Mouse (Mus musculus) neural tube, embryonic 15.5 days (tissue): ENCODE measurements around the gene Mov10l1. TPM values are rescaled to one million over a fixed set of nuclear protein-coding genes. Genes with fewer than 3 reads are reported as not detected.

ENCODE experiments used
- ATAC-seq: fragments of 200-750 bp; cut with Nextera tagmentation; 2 replicates; pipeline ENCODE4 v1.8.0; 2017; ENCODE audit warnings: mild to moderate bottlenecking, moderate TSS enrichment, moderate library complexity; ENCODE audit not compliant: low FRiP score
- H3K27ac ChIP-seq: fragments of 300-500 bp; sonication (generic); replicated peaks from 2 replicates; pipeline ENCODE4 v1.5.1; 2015; ENCODE audit warnings: mild to moderate bottlenecking, inconsistent platforms
- H3K27me3 ChIP-seq: fragments of 300-500 bp; sonication (generic); replicated peaks from 2 replicates; pipeline ENCODE4 v1.6.1; 2015; ENCODE audit warnings: inconsistent platforms
- H3K36me3 ChIP-seq: fragments of 300-500 bp; sonication (generic); 2 replicates; pipeline ENCODE4 v1.6.1; 2015; ENCODE audit warnings: inconsistent platforms
- H3K4me1 ChIP-seq: fragments of 300-500 bp; sonication (generic); 2 replicates; pipeline ENCODE4 v1.6.1; 2015; ENCODE audit warnings: inconsistent platforms
- H3K4me2 ChIP-seq: fragments of 300-500 bp; sonication (generic); 2 replicates; pipeline ENCODE4 v1.6.1; 2015; ENCODE audit warnings: inconsistent platforms, mild to moderate bottlenecking, moderate library complexity
- H3K4me3 ChIP-seq: fragments of 300-500 bp; sonication (generic); replicated peaks from 2 replicates; pipeline ENCODE4 v1.5.1; 2015; ENCODE audit warnings: mild to moderate bottlenecking, inconsistent platforms
- H3K9ac ChIP-seq: fragments of 300-500 bp; sonication (generic); replicated peaks from 2 replicates; pipeline ENCODE4 v1.6.1; 2015; ENCODE audit warnings: mild to moderate bottlenecking, inconsistent platforms
- H3K9me3 ChIP-seq: fragments of 300-500 bp; sonication (generic); replicated peaks from 2 replicates; pipeline ENCODE4 v1.6.1; 2016; ENCODE audit warnings: inconsistent platforms
- WGBS: fragments of 180-500 bp; shearing (Covaris S2); methylation state at CpG from one replicate; pipeline ENCODE4 v1.1.7; 2015; ENCODE audit warnings: mixed read lengths; 5-methylcytosine and 5-hydroxymethylcytosine counted together
- polyA plus RNA-seq: library from polyadenylated mRNA; unstranded; fragments of >200 nt; fragmentation: Nextera tagmentation; extraction: Ambion mirVana; gene quantifications from 2 replicates; pipeline ENCODE4 v1.2.1, GENCODE M21; 2015

Gene Mov10l1
- polyA plus RNA-seq, 1 experiment from 2014 or later: not detected

DNA sequence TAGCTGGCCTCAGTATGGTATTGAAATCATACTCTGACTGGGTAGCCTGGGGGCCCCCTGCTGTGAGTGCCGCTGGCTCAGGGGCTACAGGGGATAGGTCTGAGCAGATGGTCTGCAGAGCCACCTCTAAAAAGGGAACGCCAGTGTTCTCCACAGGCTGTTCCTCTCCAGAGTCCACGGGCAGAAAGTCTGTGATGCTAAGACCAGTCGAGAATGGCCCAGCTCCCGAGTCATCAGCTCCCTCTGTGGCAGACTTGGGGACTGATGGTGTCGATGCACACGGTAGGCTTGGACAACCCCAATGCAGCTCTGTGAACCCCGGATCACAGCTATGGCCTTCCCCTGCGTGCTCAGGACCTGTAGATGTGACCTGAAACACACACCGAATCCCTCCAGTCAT lies 121.2 kb downstream of the Mov10l1 start:
- H3K4me2 ChIP-seq: no peak overlapping the region
- ATAC-seq: no peak
- 87% methylated on average over 10 of the region's 10 CpGs for WGBS
- no peaks in the 10 kb centered on the region for H3K27me3 ChIP-seq
- H3K27ac ChIP-seq: no peak overlapping the region
- H3K4me1 ChIP-seq: no peaks in the 10 kb centered on the region
- H3K4me3 ChIP-seq: no peak overlapping the region
- peaks cover 99% of the 10 kb centered on the region for H3K36me3 ChIP-seq
- no peak overlapping the region for H3K9ac ChIP-seq
- no peaks in the 10 kb centered on the region for H3K9me3 ChIP-seq

- Histone ChIP-seq H3K36me3 (peaks cover 99% of the 10 kb centered on the region), H3K4me1 (no peaks in the 10 kb centered on the region), H3K27me3 (no peaks in the 10 kb centered on the region), H3K4me3 (no peak overlapping the region), H3K9ac (no peak overlapping the region), H3K27ac (no peak overlapping the region), H3K4me2 (no peak overlapping the region), H3K9me3 (no peaks in the 10 kb centered on the region)
- ATAC-seq: no peak
- WGBS: 96% methylated on average over 8 of the region's 8 CpGs
These were observed 121.7 kb downstream of the Mov10l1 start for GRCm38 (mm10) chr15:89104425-89104824.

Other genes with a start within 250 kb of the Mov10l1 start
- gene Brd1, start 248.7 kb upstream of the Mov10l1 start, polyA plus RNA-seq: 14.2 and 15.1 TPM in 2 replicates
- 12.0 and 14.9 TPM in 2 replicates for gene Zbed4, start 231.2 kb upstream of the Mov10l1 start, polyA plus RNA-seq
- 8.3 and 9.4 TPM in 2 replicates for gene Alg12, start 163.6 kb upstream of the Mov10l1 start, polyA plus RNA-seq
- 63.8 and 71.3 TPM in 2 replicates for gene Creld2, start 163.3 kb upstream of the Mov10l1 start, polyA plus RNA-seq
- gene Pim3, start 120.7 kb upstream of the Mov10l1 start, polyA plus RNA-seq: 66.8 and 78.7 TPM in 2 replicates
- gene Ttll8, start 28.5 kb upstream of the Mov10l1 start, polyA plus RNA-seq: 0.13 and 0.17 TPM in 2 replicates
- 20.4 and 21.4 TPM in 2 replicates for gene Mlc1, start 3.9 kb upstream of the Mov10l1 start, polyA plus RNA-seq
- 8.7 and 10.1 TPM in 2 replicates for gene Panx2, start 76.8 kb downstream of the Mov10l1 start, polyA plus RNA-seq
- gene Trabd, start 92.2 kb downstream of the Mov10l1 start, polyA plus RNA-seq: 38.2 and 44.9 TPM in 2 replicates
- gene Selenoo, start 106.2 kb downstream of the Mov10l1 start, polyA plus RNA-seq: 16.9 and 19.7 TPM in 2 replicates
- 14.4 and 14.8 TPM in 2 replicates for gene Tubgcp6, start 140.2 kb downstream of the Mov10l1 start, polyA plus RNA-seq
- gene Hdac10, start 145.8 kb downstream of the Mov10l1 start, polyA plus RNA-seq: 25.1 and 31.9 TPM in 2 replicates
- 4.8 and 5.2 TPM in 2 replicates for gene Mapk12, start 157.8 kb downstream of the Mov10l1 start, polyA plus RNA-seq
- gene Mapk11, start 166.7 kb downstream of the Mov10l1 start, polyA plus RNA-seq: 22.5 and 27.5 TPM in 2 replicates
- 69.4 and 72.3 TPM in 2 replicates for gene Plxnb2, start 197.9 kb downstream of the Mov10l1 start, polyA plus RNA-seq
- gene Dennd6b, start 213.6 kb downstream of the Mov10l1 start, polyA plus RNA-seq: 77.2 and 91.0 TPM in 2 replicates
- gene Ppp6r2, start 228.6 kb downstream of the Mov10l1 start, polyA plus RNA-seq: 62.8 and 67.7 TPM in 2 replicates